Mouse (Mus musculus) olfactory bulb, adult 2 months (tissue): ENCODE measurements around the gene Lgals7. TPM values are rescaled to one million over a fixed set of nuclear protein-coding genes. Genes with fewer than 3 reads are reported as not detected.

Experiments
- H3K27ac ChIP-seq: fragments of 200-500 bp; 2 replicates; pipeline ENCODE4 v1.5.1; 2012; ENCODE audit warnings: low read depth, low read length; ENCODE audit not compliant: insufficient read depth
- H3K4me1 ChIP-seq: fragments of 200-500 bp; 2 replicates; pipeline ENCODE4 v1.6.1; 2012; ENCODE audit warnings: low read length; ENCODE audit not compliant: control insufficient read depth, insufficient read depth
- H3K4me3 ChIP-seq: fragments of 200-500 bp; 2 replicates; pipeline ENCODE4 v1.5.1; 2012; ENCODE audit warnings: mild to moderate bottlenecking, low read depth, low read length, moderate library complexity; ENCODE audit not compliant: insufficient read depth
- CTCF ChIP-seq: fragments of 200-500 bp; IDR thresholded peaks from 2 replicates; pipeline ENCODE4 v1.5.1; 2012; ENCODE audit warnings: low read depth, mild to moderate bottlenecking, low read length, moderate library complexity; ENCODE audit not compliant: insufficient read depth
- POLR2A ChIP-seq: fragments of 200-500 bp; IDR thresholded peaks from 2 replicates; pipeline ENCODE4 v1.6.1; 2012; ENCODE audit warnings: mild to moderate bottlenecking, low read depth, low read length, moderate library complexity; ENCODE audit not compliant: insufficient read depth
- WGBS: fragments of 180-500 bp; shearing (Covaris S2); methylation state at CpG from one replicate; pipeline ENCODE4 v1.1.7; 2018; 5-methylcytosine and 5-hydroxymethylcytosine counted together
- polyA plus RNA-seq: library from polyadenylated mRNA; stranded (reverse); fragments of >200 nt; gene quantifications from 2 replicates; pipeline ENCODE4 v1.2.4, GENCODE M21; 2012; ENCODE audit warnings: low replicate concordance; ENCODE audit not compliant: missing spikeins, insufficient read depth, insufficient read length

The Lgals7 gene
- polyA plus RNA-seq, 1 experiment: not detected

GRCm38 (mm10) chr7:28825686-28826401 lies 37.8 kb upstream of the Lgals7 start:
- H3K27ac ChIP-seq: peak overlapping the region; percentile 79
- 29% methylated on average over 11 of the region's 11 CpGs for WGBS
- TF ChIP-seq CTCF: no peak
- no peak for TF ChIP-seq POLR2A
- H3K4me1 ChIP-seq: peaks cover 30% of the 10 kb centered on the region
- peak overlapping the region; percentile 50 for H3K4me3 ChIP-seq

GRCm38 (mm10) chr7:28826402-28826772 lies 37.3 kb upstream of the Lgals7 start:
- Histone ChIP-seq H3K4me1 (peaks cover 24% of the 10 kb centered on the region), H3K4me3 (no peak overlapping the region), H3K27ac (no peak overlapping the region)
- 90% methylated on average over 7 of the region's 7 CpGs for WGBS
- TF ChIP-seq POLR2A: no peak
- no peak for TF ChIP-seq CTCF

GRCm38 (mm10) chr7:28827338-28827737 lies 36.3 kb upstream of the Lgals7 start:
- Histone ChIP-seq H3K4me1 (peaks cover 21% of the 10 kb centered on the region), H3K27ac (no peak overlapping the region), H3K4me3 (no peak overlapping the region)
- 35% methylated on average over 3 of the region's 3 CpGs for WGBS
- TF ChIP-seq POLR2A (no peak), CTCF (no peak)

GRCm38 (mm10) chr7:28829821-28830220 lies 33.8 kb upstream of the Lgals7 start:
- no peak overlapping the region for H3K27ac ChIP-seq
- WGBS: 85% methylated on average over 8 of the region's 8 CpGs

GRCm38 (mm10) chr7:28830981-28831380 lies 32.7 kb upstream of the Lgals7 start:
- WGBS: 86% methylated on average over 5 of the region's 5 CpGs
- Histone ChIP-seq H3K27ac (no peak overlapping the region), H3K4me3 (no peak overlapping the region), H3K4me1 (peaks cover 13% of the 10 kb centered on the region)
- no peak for TF ChIP-seq POLR2A
- TF ChIP-seq CTCF: no peak

More at GRCm38 (mm10) chr7:28829821-28830220, 33.8 kb upstream of the Lgals7 start:
- Histone ChIP-seq H3K4me1 (peaks cover 19% of the 10 kb centered on the region), H3K4me3 (no peak overlapping the region)
- TF ChIP-seq POLR2A (no peak), CTCF (no peak)

GRCm38 (mm10) chr7:28831411-28832125 lies 32.1 kb upstream of the Lgals7 start:
- Histone ChIP-seq H3K27ac (no peak overlapping the region), H3K4me1 (peaks cover 8% of the 10 kb centered on the region), H3K4me3 (no peak overlapping the region)
- TF ChIP-seq POLR2A: no peak
- no peak for TF ChIP-seq CTCF
- WGBS: 96% methylated on average over 17 of the region's 17 CpGs

- Histone ChIP-seq H3K4me1 (peaks cover 8% of the 10 kb centered on the region), H3K4me3 (no peak overlapping the region), H3K27ac (no peak overlapping the region)
- TF ChIP-seq POLR2A: no peak
- no peak for TF ChIP-seq CTCF
- 76% methylated on average over 6 of the region's 6 CpGs for WGBS
Observed at GRCm38 (mm10) chr7:28832137-28832536, 31.5 kb upstream of the Lgals7 start.

- WGBS: 82% methylated on average over 6 of the region's 6 CpGs
- TF ChIP-seq POLR2A: no peak
- TF ChIP-seq CTCF: no peak
- no peak within 1 kb of the TSS for H3K27ac ChIP-seq
- H3K4me1 ChIP-seq: peaks cover 8% of the 10 kb centered on the region
- no peak within 1 kb of the TSS for H3K4me3 ChIP-seq
Observed at GRCm38 (mm10) chr7:28833723-28834347, 29.8 kb upstream of the Lgals7 start, which contains the start of gene Lgals4. Lgals4 (plus strand) TSS chr7:28833854.

- Histone ChIP-seq H3K4me1 (peaks cover 4% of the 10 kb centered on the region), H3K4me3 (no peak overlapping the region), H3K27ac (no peak overlapping the region)
- WGBS: 88% methylated on average over 5 of the region's 5 CpGs
- TF ChIP-seq CTCF (no peak), POLR2A (no peak)
Observed at GRCm38 (mm10) chr7:28836936-28837335, 26.7 kb upstream of the Lgals7 start.
